Mouse (Mus musculus): ENCODE measurements at regions not wholly inside any gene's neighbourhood (a gene's known extent, or its start where the extent isn't known, plus 50 kb on each side); places are given as distances from the start of the nearest gene placed in this dataset.
"Not testable (repeated sequence)": the region's sequence is repeated elsewhere in the genome, so short reads cannot be mapped to it uniquely, and the experiment has no call there.

GRCm38 (mm10) chr12:18207941-18208340, 306.4 kb upstream of the 5730507C01Rik start:
- POLR2A ChIA-PET, CTCF ChIA-PET: not testable (repeated sequence)

GRCm38 (mm10) chr12:18216432-18216926, 297.8 kb upstream of the 5730507C01Rik start:
- CTCF ChIA-PET, POLR2A ChIA-PET: not testable (repeated sequence)

GRCm38 (mm10) chr12:18224516-18224915, 289.8 kb upstream of the 5730507C01Rik start:
- CTCF ChIA-PET: no interaction called here

GRCm38 (mm10) chr12:18226691-18227090, 287.6 kb upstream of the 5730507C01Rik start:
- ChIA-PET CTCF (no interaction called here), POLR2A (no interaction called here)

More at GRCm38 (mm10) chr12:18224516-18224915, 289.8 kb upstream of the 5730507C01Rik start:
- POLR2A ChIA-PET: interaction anchor here in 1 of 4 experiments (0.7 kb wide), 1 partner anchor 1818 kb away, joined by 7 read pairs; no protein-coding TSS in a partner anchor

- CTCF ChIA-PET, POLR2A ChIA-PET: not testable (repeated sequence)
These were observed 282.4 kb upstream of the 5730507C01Rik start for GRCm38 (mm10) chr12:18231896-18232295.

GRCm38 (mm10) chr12:18236330-18236729, 278.0 kb upstream of the 5730507C01Rik start:
- POLR2A ChIA-PET, CTCF ChIA-PET: not testable (repeated sequence)

- ChIA-PET CTCF (no interaction called here), POLR2A (no interaction called here)
These were observed 276.8 kb upstream of the 5730507C01Rik start for GRCm38 (mm10) chr12:18237549-18237948.

All from embryonic stem cell, embryonic (primary cell).